Mouse (Mus musculus) heart, embryonic 13.5 days (tissue): ENCODE data around the gene Cwc27. TPM values are rescaled to one million over a fixed set of nuclear protein-coding genes. Genes with fewer than 3 reads are reported as not detected.

Source experiments
- ATAC-seq: fragments of 200-750 bp; cut with Nextera tagmentation; 2 replicates; pipeline ENCODE4 v1.8.0; 2017; ENCODE audit warnings: moderate TSS enrichment; ENCODE audit not compliant: insufficient number of reproducible peaks, low FRiP score, low TSS enrichment; ENCODE audit errors: extremely low read depth
- H3K27ac ChIP-seq: fragments of 300-500 bp; sonication (generic); replicated peaks from 2 replicates; pipeline ENCODE4 v1.5.1; 2015; ENCODE audit warnings: moderate library complexity, mild to moderate bottlenecking, inconsistent platforms
- H3K27me3 ChIP-seq: fragments of 300-500 bp; sonication (generic); replicated peaks from 2 replicates; pipeline ENCODE4 v1.6.1; 2015; ENCODE audit warnings: mild to moderate bottlenecking, inconsistent platforms
- H3K36me3 ChIP-seq: fragments of 300-500 bp; sonication (generic); 2 replicates; pipeline ENCODE4 v1.6.1; 2015; ENCODE audit warnings: mild to moderate bottlenecking, inconsistent platforms
- H3K4me1 ChIP-seq: fragments of 300-500 bp; sonication (generic); 2 replicates; pipeline ENCODE4 v1.6.1; 2015; ENCODE audit warnings: inconsistent platforms
- H3K4me2 ChIP-seq: fragments of 300-500 bp; sonication (generic); 2 replicates; pipeline ENCODE4 v1.6.1; 2015; ENCODE audit warnings: inconsistent platforms, mild to moderate bottlenecking, moderate library complexity
- H3K4me3 ChIP-seq: fragments of 300-500 bp; sonication (generic); 2 replicates; pipeline ENCODE4 v1.5.1; 2015; ENCODE audit warnings: moderate library complexity, mild to moderate bottlenecking, inconsistent platforms
- H3K9ac ChIP-seq: fragments of 300-500 bp; sonication (generic); 2 replicates; pipeline ENCODE4 v1.6.1; 2015; ENCODE audit warnings: inconsistent platforms, mild to moderate bottlenecking, moderate library complexity
- H3K9me3 ChIP-seq: fragments of 300-500 bp; sonication (generic); 2 replicates; pipeline ENCODE4 v1.6.1; 2016; ENCODE audit warnings: inconsistent platforms
- WGBS: fragments of 180-500 bp; shearing (Covaris S2); methylation state at CpG from one replicate; pipeline ENCODE4 v1.1.7; 2015; ENCODE audit warnings: mixed read lengths; 5-methylcytosine and 5-hydroxymethylcytosine counted together
- polyA plus RNA-seq: library from polyadenylated mRNA; unstranded; fragments of >200 nt; fragmentation: Nextera tagmentation; extraction: Ambion mirVana; gene quantifications from 2 replicates; pipeline ENCODE4 v1.2.1, GENCODE M21; 2015

Gene Cwc27
- polyA plus RNA-seq, 1 experiment from 2014 or later = 21.5 TPM

DNA sequence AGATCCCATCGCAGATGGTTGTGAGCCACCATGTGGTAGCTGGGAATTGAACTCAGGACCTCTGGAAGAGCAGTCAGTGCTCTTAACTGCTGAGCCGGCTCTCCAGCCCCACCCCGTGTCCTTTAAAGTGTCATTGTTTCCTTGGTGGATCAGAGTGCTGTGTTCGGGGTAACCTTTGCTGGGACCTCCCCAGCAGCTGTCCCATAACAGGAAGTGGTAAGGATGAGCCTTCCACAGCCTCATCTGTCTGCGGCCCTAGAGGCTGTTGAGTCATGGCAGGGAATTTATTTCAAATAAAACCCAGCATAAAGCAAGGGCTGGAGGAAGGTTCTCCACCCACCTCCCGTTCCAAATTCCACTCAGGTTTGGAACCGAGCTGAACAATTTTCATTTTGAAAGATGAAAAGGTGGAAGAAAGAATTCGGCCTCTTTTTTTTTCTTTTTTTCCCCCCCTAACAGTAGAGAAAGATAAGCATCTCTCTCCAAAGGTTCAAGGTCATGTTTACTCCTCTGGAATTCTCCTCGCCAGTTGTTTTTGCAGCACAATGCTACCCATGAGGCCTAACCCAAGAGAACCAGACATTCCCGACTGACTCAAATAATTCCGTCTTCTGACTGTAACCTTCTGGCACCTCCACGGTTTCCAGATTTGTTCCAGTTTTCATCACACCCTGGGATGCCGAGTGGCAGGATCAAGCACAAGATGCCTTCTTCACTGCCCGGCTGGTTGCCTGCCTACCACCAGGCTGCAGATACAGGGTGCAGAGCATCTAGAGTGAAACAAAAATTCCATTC lies 210.0 kb downstream of the Cwc27 start:
- H3K9ac ChIP-seq = no peak overlapping the region
- ATAC-seq = no peak
- no peak overlapping the region for H3K27ac ChIP-seq
- H3K4me1 ChIP-seq = peaks cover 10% of the 10 kb centered on the region
- no peaks in the 10 kb centered on the region for H3K27me3 ChIP-seq
- H3K9me3 ChIP-seq = no peaks in the 10 kb centered on the region
- 71% methylated on average over 14 of the region's 14 CpGs for WGBS
- no peak overlapping the region for H3K4me2 ChIP-seq
- no peaks in the 10 kb centered on the region for H3K36me3 ChIP-seq
- H3K4me3 ChIP-seq = no peak overlapping the region

DNA sequence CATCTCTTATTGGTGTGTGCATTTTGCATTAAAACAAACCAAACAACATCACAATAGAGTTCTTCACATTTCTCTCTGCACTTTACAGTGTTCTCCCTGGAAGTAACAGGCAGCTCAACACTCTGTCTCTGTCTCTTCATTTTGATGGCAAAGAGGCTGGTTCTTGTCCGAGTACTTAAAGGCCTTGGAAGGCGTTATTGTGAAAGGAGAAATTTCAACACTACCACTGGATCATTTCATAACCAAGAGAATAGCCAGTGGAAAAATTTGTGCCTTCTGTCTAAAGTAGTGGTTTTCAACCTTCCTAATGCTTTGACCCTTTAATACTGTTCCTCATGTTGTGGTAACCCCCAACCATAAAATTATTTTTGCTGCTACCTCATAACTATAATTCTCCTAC lies 211.8 kb downstream of the Cwc27 start:
- no peak for ATAC-seq
- H3K9me3 ChIP-seq = no peaks in the 10 kb centered on the region
- no peaks in the 10 kb centered on the region for H3K27me3 ChIP-seq
- no peak overlapping the region for H3K9ac ChIP-seq
- H3K4me2 ChIP-seq = no peak overlapping the region
- no peak overlapping the region for H3K27ac ChIP-seq
- no peak overlapping the region for H3K4me3 ChIP-seq
- no peaks in the 10 kb centered on the region for H3K36me3 ChIP-seq
- H3K4me1 ChIP-seq = peaks cover 9% of the 10 kb centered on the region
- 73% methylated on average over 2 of the region's 2 CpGs for WGBS

- Histone ChIP-seq H3K9ac (no peak overlapping the region), H3K27me3 (no peaks in the 10 kb centered on the region), H3K36me3 (no peaks in the 10 kb centered on the region), H3K9me3 (no peaks in the 10 kb centered on the region), H3K4me2 (no peak overlapping the region), H3K4me3 (no peak overlapping the region), H3K4me1 (peaks cover 9% of the 10 kb centered on the region), H3K27ac (no peak overlapping the region)
- 73% methylated on average over 6 of the region's 6 CpGs for whole genome bisulfite sequencing
- ATAC-seq = no peak
These were observed 214.7 kb downstream of the Cwc27 start for GRCm38 (mm10) chr13:104602197-104602596.

- H3K36me3 ChIP-seq = no peaks in the 10 kb centered on the region
- H3K9ac ChIP-seq = no peak overlapping the region
- H3K27me3 ChIP-seq = no peaks in the 10 kb centered on the region
- H3K4me3 ChIP-seq = no peak overlapping the region
- WGBS = 68% methylated on average over 3 of the region's 3 CpGs
- H3K4me2 ChIP-seq = no peak overlapping the region
- H3K4me1 ChIP-seq = peaks cover 9% of the 10 kb centered on the region
- ATAC-seq = no peak
- H3K9me3 ChIP-seq = no peaks in the 10 kb centered on the region
- H3K27ac ChIP-seq = no peak overlapping the region
These were observed 215.2 kb downstream of the Cwc27 start for GRCm38 (mm10) chr13:104601783-104602182.

GRCm38 (mm10) chr13:104596199-104596598 lies 220.7 kb downstream of the Cwc27 start:
- no peak overlapping the region for H3K4me3 ChIP-seq
- no peaks in the 10 kb centered on the region for H3K36me3 ChIP-seq
- H3K4me2 ChIP-seq = no peak overlapping the region
- 75% methylated on average over 4 of the region's 4 CpGs for WGBS
- H3K27ac ChIP-seq = no peak overlapping the region
- H3K27me3 ChIP-seq = no peaks in the 10 kb centered on the region
- no peaks in the 10 kb centered on the region for H3K9me3 ChIP-seq
- no peaks in the 10 kb centered on the region for H3K4me1 ChIP-seq
- H3K9ac ChIP-seq = no peak overlapping the region
- ATAC-seq = no peak

DNA sequence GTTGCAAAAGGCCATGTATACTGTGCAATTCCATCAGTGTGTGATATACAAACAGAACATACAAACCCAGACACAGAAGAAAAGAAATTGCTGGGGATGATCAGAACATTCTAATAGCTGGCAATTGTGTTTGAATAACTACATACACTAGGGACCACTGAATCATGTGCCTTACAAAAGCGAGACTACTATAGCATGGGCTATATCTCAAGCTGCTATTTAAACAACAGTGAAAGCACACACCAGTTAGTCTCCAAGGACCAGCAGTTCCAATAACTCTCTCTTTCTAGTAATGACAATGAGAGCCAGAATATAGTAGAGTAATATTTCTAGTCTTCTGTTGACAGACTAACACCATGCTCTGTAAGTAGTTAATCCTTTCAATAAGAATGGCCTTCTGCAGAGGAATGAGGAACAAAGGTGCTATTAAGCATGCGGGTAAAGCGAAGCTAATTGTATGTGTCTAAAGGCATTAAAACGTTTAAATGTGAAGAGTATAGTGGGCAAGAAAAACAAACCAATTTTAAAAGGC lies 222.1 kb downstream of the Cwc27 start:
- 75% methylated on average over 4 of the region's 4 CpGs for WGBS
- Histone ChIP-seq H3K27ac (no peak overlapping the region), H3K4me1 (peaks cover 6% of the 10 kb centered on the region; the same call in 1 of the 2 replicates), H3K4me2 (no peak overlapping the region), H3K9ac (no peak overlapping the region), H3K4me3 (no peak overlapping the region), H3K36me3 (no peaks in the 10 kb centered on the region), H3K27me3 (no peaks in the 10 kb centered on the region), H3K9me3 (no peaks in the 10 kb centered on the region)
- ATAC-seq = no peak

GRCm38 (mm10) chr13:104590931-104591330 lies 226.0 kb downstream of the Cwc27 start:
- H3K9me3 ChIP-seq = no peaks in the 10 kb centered on the region
- 82% methylated on average over 7 of the region's 7 CpGs for WGBS
- H3K4me3 ChIP-seq = no peak overlapping the region
- H3K27ac ChIP-seq = no peak overlapping the region
- H3K9ac ChIP-seq = no peak overlapping the region
- H3K36me3 ChIP-seq = no peaks in the 10 kb centered on the region
- H3K27me3 ChIP-seq = no peaks in the 10 kb centered on the region
- H3K4me2 ChIP-seq = no peak overlapping the region
- peaks cover 7% of the 10 kb centered on the region; the same call in 1 of the 2 replicates for H3K4me1 ChIP-seq
- ATAC-seq = no peak

DNA sequence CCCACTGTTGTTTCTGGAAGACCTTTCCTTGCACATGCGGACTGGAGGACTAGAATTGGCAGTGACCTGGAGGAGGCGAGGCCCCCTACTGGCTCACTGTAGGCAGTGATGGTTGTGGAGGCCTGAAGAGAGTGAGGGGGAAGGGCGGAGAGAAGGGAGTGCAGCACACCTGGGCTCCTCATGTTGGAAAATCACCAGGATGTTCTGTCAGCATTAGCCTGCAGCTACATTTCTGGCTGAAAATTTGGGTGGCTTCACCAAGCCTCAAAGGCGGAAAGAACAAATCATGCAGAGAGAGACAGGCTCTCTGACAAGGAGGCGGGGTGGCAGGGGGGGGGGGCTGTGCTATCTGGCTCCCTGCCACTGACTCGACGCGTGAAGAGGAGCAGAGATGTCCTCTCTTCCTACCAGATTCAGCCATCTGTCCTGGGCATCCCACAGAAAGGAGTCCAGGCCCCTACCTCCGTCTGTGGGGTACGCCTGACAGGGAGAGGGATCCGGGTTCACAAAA lies 226.8 kb downstream of the Cwc27 start:
- H3K9me3 ChIP-seq = no peaks in the 10 kb centered on the region
- H3K27me3 ChIP-seq = no peaks in the 10 kb centered on the region
- no peak for ATAC-seq
- no peaks in the 10 kb centered on the region for H3K36me3 ChIP-seq
- H3K4me1 ChIP-seq = peaks cover 7% of the 10 kb centered on the region; the same call in 1 of the 2 replicates
- H3K9ac ChIP-seq = peak overlapping the region; percentile 52; the same call in 1 of the 2 replicates
- WGBS = 33% methylated on average over 11 of the region's 11 CpGs
- H3K4me2 ChIP-seq = peak overlapping the region; percentile 37
- no peak overlapping the region for H3K27ac ChIP-seq
- H3K4me3 ChIP-seq = no peak overlapping the region

DNA sequence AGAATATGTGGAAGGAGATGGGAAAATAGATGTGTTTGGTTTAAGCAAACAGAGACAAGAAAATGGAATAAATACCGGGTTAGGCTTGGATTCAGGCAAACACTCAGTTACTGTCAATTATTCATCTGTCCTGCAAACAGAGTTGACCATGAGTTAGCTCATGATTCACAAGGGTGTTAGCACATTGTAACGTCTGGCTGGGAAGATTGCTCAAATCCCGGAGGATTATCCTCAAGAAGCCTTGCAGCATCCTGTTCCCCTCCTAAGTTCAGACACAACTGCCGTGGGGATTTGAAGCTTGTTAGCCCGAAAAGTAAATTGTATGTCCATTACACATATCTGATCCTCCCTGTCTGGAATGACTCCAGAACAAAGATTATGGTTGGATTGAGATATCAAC lies 228.6 kb downstream of the Cwc27 start:
- peaks cover 7% of the 10 kb centered on the region; the same call in 1 of the 2 replicates for H3K4me1 ChIP-seq
- H3K4me3 ChIP-seq = no peak overlapping the region
- no peak overlapping the region for H3K4me2 ChIP-seq
- H3K36me3 ChIP-seq = no peaks in the 10 kb centered on the region
- no peaks in the 10 kb centered on the region for H3K9me3 ChIP-seq
- no peaks in the 10 kb centered on the region for H3K27me3 ChIP-seq
- ATAC-seq = no peak
- no peak overlapping the region for H3K9ac ChIP-seq
- no peak overlapping the region for H3K27ac ChIP-seq
- WGBS = 63% methylated on average over 5 of the region's 5 CpGs

Other genes with a start within 250 kb of the Cwc27 start
- 16.9 and 18.0 TPM in 2 replicates for gene Srek1ip1, start 24.7 kb downstream of the Cwc27 start, polyA plus RNA-seq
- 0.25 TPM in 2 replicates for gene Shisal2b, start 46.8 kb upstream of the Cwc27 start, polyA plus RNA-seq
- 2.8 and 2.9 TPM in 2 replicates for gene Rgs7bp, start 237.8 kb upstream of the Cwc27 start, polyA plus RNA-seq